Mouse (Mus musculus) kidney, adult 2 months (tissue): ENCODE measurements at regions not wholly inside any gene's neighbourhood (a gene's known extent, or its start where the extent isn't known, plus 50 kb on each side); places are given as distances from the start of the nearest gene placed in this dataset.

Source experiments
- CTCF ChIP-seq: fragments of 200-500 bp; conservative IDR thresholded peaks from 2 replicates; pipeline ENCODE4 v1.5.1; 2011; ENCODE audit warnings: low read depth, mild to moderate bottlenecking, control low read depth, low read length, moderate library complexity, mixed read lengths; ENCODE audit not compliant: insufficient read depth, insufficient read length
- POLR2A ChIP-seq: fragments of 200-500 bp; IDR thresholded peaks from one replicate; pipeline ENCODE4 v1.6.1; 2011; ENCODE audit warnings: low read depth, low read length, control low read depth

GRCm38 (mm10) chr10:118057516-118057915 lies 84.1 kb upstream of the Mdm1 start:
- TF ChIP-seq POLR2A, result no peak
- TF ChIP-seq CTCF, result no peak
